Mouse (Mus musculus) adrenal gland, postnatal 36 days (tissue): ENCODE measurements around the gene R3hcc1l. TPM values are rescaled to one million over a fixed set of nuclear protein-coding genes. Genes with fewer than 3 reads are reported as not detected.

Source experiments
- DNase-seq, 2 experiments: peaks; one replicate each; pipeline ENCODE4 v3.0.0; 2021; ENCODE audit warnings: mixed read lengths in 1 of 2
- total RNA-seq, 2 experiments: library from RNA; stranded (reverse); gene quantifications; 2 replicates each; pipeline ENCODE4 v1.2.3; 2021

R3hcc1l gene
- total RNA-seq, 2 experiments from 2014 or later, result 25.8 to 32.0 TPM

DNA sequence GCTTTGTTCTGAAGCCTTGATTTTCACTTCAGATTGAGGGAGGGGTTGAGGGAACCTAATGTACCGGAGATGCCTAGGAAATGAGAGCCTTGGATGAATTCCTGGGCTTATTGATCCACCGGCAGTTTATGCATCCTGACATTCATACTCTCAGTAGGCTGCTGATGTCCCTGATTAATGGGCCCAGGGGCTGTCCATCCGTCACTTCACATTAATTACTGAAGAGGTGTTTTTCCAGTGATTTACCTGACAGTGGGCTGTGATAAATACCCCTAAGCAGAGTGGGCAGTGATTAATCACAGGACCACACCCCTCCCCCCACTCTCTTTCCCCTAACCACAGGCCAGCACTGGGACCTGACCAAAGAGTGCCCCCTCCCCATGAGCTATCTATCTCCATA lies 22.1 kb downstream of the R3hcc1l start:
- DNase-seq, result no peak

DNA sequence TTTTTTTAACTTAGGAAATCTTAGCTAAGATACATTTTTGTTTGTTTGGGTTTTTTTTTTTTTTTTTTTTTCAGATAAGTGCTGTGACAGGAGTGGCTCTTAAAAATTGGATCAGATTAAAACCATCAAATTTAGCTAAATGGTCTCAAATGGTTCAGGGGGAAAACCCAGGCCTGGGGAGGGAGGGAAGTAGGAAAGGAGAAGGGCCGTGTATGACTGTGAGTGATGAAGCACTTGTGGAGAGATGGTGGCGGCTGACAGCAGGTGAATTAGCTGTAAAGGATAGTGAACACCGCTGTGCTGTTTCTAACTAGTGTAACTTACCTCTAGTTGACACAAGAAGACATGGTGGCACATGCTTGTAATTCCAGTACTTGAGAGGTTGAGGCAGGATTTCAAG lies 40.1 kb downstream of the R3hcc1l start:
- DNase-seq, result no peak

DNA sequence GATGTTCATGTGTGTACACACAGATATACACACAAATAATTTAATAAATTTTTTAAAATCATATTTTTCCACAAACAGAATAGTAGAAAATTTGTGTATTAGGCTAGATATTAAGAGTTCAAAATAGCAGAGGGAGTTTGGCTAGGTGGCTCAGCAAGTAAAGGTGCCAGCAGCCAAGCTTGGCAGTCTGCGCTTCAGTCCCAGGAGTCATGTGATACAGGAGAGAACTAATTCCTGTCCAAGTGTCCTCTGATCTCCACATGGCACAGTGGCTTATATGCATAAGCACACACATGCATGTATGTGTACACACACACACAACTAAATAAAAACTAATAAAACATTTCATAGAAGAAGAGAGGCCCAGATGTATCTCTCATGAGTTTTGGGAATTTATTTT lies 43.4 kb downstream of the R3hcc1l start:
- DNase-seq, result peak in 1 of 2 experiments; percentile 22

DNA sequence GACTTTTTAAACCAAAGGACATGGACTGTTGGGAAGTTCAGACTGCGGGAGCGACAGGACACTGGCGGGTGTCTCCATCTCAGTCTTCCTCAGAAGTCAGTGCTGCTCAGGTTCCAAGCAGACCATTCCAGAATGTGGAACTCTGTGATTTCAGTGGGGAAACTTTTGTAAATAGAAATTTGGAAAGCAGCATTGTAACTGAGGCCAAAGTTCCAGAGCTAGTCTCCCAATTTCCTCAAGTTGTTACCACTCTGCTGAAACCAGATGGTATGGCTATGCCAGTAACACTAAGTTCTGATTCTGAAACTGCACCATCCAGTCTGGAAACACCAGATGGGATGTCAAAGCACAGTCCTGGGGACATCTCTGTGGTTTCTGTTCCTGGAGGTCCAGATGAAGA lies 44.4 kb downstream of the R3hcc1l start:
- no peak for DNase-seq

DNA sequence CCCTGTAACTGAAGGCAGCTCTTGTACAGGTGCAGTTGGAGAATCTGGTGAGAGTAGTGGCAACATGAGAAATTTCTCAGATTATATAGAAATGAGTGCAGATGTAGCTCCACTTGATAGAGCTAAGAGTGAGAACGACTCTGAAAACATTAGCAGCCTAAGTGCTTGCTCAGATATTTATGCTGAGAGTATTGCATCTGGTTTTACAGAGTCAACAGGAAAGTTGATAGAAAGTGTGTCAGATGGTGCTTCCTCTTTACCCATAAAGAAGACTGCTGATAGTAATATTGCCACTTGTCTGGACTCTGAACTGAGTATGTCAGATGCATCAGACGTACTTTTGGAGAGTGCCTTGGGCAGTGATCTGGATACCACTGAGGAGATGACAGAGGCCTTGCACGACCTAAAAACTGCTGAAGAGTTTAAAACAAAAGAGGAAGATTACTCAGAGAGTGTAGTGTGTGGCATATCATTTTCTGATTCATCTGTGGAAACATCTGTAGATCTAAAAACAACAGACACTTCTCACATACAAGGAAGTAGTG lies 45.2 kb downstream of the R3hcc1l start:
- no peak for DNase-seq

DNA sequence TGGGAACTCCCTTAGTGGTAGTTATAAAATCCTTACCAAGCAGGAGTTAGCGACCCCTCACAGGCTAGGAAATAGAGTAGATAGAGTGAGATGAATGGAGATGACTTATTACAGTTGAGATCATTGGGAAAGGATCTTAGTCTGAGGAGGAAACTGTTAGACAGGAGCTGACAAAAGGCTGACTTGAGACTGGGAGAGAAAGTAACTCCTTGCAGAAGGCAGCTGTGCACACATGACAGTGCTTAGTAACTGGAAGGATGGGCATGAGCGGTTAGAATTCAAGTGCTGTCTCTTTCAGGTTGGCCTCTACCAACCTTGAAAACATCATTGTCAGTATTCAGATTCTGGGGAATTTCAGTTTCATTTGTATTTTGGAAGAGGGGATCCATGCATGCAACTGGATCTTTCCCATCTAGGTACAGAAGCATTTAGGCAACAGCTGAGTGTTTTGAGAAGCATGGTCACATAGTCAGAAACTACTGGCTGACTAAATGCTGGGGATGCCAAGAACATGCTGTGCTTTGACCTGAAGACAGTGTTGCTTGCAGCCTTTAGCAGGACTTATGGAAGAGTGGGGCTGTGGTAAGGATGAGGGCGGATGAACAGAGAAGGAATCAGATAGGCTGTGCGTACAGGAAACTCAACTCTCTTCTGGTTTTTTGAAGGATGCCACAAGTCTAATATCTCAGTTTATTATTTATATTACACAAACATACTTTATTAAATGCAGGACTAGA lies 47.9 kb downstream of the R3hcc1l start:
- peak in 1 of 2 experiments; percentile 16 for DNase-seq

DNA sequence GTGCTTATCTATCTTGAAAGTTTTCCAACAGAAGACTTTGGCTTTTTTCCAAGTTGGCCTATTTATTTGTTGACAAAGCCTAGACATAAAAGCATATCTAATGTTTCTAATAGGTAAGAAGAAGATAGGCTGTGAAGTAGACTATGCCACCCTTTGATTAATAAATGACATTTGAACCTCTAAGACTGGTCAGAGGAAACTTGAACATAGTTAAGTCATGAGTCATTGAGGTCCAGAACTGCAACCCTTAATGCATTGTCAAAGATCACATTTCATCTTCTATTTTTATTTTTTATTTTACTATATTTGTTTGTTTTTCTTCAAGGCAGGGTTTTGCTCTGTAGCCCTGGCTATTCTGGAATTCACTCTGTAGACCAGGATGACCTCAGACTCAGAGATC lies 48.5 kb downstream of the R3hcc1l start:
- DNase-seq, result no peak

DNA sequence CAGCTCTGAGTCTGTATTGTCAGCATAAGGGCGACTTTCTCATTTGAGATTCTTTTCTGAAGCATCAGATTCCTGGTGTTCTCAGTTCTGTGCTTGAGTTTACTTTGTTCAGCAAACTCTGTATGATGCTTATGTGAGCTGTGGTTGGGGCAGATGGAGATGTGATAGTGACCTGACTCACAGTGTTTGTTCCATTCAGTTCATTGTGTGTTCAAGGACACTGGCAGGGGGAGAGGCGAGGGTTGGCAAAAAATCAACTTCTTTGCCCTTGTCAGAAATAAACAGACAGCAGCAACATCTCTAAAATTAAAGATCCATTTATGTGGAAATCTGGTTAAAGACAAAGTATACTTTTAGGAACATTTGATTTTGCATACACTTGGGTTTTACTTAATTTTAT lies 50.5 kb downstream of the R3hcc1l start:
- DNase-seq, result peak; percentile 51 to 53

DNA sequence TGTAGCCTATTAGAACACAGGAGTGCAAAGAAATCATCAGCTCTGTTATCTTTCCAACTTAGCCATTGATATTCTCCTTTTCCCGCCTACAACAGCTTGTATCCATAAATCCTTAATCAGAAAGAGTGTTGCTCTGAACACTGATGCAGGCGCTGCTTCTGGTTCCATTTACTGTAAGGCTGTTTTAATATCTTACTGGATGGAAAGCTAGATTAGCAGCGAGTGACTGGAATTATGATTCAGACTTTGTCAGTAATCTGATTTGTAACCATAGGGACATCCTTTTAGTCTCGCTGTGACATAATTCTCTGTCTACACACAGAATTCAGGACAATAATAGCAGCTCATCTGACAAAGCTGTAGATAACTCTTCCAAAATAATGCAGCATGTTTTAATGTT lies 52.7 kb downstream of the R3hcc1l start:
- no peak for DNase-seq

DNA sequence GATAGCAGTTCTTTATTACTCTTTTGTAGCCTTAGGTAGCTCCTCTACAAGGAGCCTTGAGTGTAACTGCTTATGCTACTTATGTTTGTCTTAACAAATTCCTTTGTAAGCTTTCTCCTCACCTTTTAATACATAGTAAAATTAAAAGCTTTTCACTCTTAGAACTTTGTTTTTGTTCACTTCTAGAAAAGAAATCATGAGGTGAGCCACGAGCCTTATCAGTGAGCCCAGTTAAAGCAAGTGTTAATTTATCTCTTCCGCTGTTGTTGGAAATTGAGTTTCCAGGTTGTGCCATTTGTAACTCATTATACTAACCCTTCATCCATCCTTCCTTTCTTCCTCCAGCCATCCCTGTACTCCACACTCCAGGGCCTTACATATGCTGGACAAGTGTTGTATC lies 56.8 kb downstream of the R3hcc1l start:
- no peak for DNase-seq

DNA sequence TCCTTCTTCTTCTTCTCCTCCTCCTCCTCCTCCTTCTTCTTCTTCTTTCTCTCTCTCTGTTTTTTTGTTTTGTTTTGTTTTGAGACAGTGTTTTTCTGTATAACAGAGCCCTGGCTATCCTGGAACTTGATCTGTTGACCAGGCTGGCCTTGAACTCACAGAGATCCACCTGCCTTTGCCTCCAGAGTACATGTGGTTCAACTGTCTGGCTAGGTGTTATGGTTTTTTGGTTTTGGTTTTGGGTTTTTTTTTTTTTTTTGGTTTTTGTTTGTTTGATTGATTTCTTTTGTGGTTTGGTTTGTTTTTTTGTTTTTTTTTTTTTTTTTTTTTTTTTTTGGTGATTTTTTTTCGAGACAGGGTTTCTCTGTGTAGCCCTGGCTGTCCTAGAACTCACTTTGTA lies 58.3 kb downstream of the R3hcc1l start:
- no peak for DNase-seq

DNA sequence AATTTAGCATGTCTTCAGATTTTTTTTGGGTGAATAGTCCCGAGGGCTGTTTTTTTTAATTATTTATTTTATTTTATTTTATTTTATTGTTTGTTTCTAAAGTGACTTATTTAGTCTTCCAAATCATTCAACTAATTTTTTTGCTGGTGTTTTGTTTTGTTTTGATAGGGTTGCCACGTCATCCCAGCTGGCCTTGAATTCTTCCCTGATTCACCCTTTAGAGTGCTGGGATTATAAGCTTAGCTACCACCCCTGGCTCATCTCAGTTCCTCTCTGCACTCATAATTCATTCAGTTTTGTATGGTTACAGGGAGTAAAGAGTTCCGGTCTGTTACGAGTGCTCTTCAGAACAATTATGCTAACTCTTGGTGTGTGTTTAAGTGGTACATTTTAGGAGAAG lies 60.1 kb downstream of the R3hcc1l start:
- peak; percentile 55 to 59 for DNase-seq

DNA sequence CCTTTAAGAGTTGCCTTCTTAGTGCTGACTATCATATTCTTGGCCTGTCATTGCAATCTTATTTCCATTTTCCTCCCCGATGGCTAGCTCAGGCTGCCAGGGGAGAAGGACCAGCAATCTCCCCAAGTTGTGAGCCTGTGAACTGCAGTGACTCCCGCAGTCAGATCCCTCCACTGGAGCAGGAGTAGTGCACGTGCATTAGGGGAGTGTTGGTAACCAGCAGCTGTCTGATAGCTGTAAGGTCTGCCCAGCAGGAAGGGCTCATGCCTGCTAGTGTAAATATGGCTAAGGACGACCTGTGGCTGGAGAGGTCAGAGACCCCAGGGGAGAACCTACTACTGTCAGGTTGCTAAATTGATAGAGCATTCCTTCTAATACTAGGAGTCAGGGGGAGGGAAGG lies 62.1 kb downstream of the R3hcc1l start:
- DNase-seq, result no peak

DNA sequence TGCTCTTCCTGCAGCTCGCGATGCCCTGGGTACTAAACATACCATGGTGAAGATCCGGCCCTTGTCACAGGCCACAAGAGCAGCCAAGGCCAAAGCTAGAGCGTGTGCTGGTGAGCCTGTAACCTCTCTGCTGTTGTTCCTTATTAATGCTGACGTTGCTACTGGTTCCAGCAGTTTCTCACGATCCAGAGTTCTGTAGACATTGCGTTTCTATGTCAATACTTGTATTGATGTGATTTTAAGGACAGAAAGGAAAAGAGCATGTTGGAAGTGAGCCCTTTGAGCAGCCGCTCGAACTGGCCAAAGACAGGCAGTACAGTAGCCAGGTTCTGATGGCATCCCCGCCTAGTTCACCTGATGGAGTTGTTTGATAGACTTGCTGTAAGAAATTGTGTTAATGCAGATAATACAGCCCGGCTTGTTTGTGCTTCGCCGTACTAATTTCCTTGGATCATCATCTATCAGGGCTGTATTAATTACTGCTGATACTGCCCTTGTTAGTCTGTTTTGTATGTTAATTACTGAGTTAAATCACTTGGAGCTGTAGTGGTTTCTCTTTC lies 64.3 kb downstream of the R3hcc1l start:
- no peak for DNase-seq

DNA sequence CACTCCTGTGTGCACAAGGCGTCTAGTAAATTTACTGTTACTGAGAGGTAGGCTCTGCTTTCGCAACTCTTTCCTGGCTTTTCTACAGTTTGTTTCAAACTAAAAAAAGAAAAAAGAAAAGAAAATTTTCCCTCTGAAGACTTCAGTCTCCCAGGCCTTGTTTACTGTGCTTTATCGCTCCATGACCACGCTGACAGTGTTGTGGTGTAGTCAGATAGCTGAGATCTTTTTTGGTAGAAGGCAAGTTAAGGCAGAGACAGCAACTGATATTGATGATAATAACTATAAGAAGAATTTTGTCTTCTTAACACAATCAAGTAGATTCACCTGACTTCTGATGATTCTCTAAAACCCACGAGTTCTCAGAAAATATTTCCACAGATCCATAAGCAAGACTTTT lies 65.1 kb downstream of the R3hcc1l start:
- no peak for DNase-seq

DNA sequence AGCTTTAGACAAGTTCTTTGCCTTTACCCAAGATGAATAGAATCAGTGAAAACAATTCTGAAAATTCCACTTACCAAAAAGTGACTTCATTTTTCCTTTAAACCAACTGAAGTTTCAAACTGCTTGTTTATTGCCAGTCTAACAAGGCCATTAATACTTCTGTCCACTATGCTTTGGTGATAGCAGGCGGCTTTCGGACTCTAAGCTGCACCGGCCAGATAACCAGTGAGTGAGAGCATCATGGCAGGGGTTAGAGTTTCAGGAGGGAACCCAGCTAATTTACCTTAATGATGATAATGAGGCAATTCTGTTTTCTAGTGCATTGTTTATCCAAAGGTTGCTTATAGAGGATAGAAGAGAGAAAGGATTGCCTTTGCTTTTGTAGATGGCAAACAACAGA lies 65.6 kb downstream of the R3hcc1l start:
- DNase-seq, result no peak

DNA sequence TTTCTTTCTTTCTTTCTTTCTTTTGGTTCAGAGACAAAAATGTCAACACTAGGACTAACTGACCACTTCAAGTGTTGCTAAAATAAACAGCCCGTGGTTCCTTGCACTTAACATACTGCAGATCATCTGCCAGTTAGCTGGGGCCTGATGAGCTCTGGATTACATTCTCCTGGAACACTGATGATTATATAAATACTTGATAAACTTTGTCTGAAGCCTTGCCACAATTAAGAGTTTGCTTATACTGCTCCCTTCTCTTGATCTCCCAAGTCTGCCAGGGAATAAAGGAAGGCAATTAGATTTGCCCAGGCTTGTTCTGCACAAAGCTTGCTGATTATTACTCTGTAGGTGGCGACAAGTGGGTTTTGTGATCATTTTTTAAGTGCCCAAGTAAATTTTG lies 69.1 kb downstream of the R3hcc1l start:
- DNase-seq, result no peak

DNA sequence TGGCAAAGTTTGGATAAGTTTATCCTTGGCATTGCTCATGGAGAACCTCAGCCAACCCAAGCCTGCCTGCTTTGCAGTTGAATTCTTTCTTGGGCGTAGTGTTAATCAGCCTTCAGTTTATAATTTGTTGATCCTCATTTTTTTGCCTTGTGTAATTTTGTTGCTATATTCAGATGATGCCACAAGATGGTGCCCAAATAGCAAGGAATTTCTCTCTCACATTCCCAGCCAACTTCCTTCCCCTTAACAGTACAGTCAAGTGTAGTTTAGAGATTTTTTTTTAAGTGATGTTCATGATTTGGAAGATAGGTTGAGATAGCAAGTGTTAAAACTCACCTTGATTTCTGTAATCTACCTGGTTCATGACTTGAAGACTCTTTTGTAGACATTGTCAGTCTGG lies 70.7 kb downstream of the R3hcc1l start:
- no peak for DNase-seq

DNA sequence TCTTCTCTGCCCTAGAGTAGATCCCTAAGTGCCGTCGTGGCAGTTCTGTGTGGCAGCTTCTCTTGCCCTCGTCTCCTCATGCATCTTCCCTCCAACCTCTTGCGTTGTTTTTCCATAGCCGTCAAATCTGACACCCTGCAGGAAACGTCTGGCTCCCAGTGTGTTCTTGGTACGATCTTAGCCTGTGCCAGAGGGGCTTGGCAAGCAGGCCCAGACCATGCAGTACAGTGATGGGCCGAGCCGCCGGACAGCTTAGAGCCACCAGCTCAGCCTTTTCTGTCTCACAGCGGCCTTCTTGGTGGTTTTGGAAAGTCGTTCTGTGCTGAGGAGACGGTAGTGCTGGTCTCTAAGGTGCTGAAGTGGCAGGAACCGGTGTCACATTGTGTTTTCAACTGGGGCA lies 73.0 kb downstream of the R3hcc1l start:
- DNase-seq, result no peak

DNA sequence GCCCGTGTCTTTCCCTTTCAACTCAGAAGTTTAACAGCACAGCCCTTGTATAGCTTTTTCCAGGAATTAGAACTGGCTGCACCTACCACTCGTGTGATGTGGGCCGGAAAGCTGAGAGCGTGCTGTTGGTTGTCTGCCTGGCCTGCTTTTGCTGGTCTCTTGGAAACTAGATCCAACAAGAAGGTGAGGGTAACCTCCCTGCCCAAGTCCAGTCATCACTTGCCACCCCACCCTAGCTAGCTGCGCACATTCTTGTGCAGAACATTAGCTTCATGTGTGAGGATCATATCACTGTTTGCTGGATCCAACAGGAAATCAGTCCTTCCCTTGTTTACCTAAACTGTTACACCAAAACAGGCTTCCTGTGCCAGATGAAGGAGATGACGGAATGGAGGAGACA lies 74.9 kb downstream of the R3hcc1l start:
- DNase-seq, result no peak

DNA sequence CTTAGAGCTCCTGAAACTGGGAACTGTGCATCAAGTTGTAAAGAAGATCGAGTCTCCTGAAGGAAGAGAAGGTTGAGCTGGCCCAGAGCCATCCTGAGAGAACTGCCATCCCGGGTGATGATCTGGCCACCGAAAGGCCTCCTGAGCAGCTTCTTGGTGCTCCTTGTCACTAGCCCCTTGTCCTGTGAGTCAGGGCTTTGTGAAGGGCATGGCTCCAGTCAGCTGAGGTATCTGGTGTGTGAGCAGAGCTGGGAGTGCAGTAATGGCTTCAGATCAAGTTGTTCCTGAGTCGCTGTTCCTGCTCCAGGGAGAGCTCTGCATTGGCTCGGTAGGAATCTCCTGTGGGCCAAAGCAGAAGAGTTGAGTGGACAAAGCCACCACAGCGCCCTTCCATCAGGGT lies 76.5 kb downstream of the R3hcc1l start:
- no peak for DNase-seq

DNA sequence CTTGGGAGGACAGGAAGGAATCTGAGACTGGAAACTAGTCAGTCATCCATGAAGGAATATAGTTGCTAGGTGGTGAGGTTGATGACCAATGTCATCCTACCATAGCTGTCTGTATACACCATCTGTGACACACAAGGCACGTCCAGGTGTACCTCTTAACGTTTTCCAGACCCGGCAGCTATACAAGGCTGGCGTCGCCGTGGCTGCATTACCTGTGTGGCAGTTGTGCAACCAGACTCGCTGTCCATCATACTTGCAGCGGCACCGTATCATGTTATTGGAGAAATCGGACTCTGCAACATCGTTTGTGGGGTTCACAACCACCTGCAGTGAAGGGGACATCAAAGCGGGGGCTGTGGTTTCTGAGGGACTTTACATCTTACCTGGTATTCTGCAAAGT lies 78.7 kb downstream of the R3hcc1l start:
- DNase-seq, result no peak

DNA sequence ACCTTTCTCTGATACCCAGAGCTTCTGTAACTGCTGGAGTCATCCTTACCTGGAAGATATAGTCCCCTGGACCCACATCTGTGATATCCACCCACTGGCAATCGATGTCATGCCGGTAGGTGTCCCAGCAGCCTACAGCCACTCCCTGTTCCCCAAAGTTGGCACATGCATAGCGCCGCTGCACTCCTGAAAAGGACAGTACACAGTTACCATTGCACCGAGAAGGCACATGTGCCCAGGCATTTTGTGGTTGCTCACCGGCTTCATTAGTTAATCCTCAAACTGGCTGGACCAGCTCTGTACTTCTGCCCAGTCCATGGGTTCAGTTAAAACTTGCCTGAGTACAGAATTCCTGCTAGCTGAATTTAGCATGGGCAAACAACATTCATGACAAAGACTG lies 79.3 kb downstream of the R3hcc1l start:
- DNase-seq, result no peak

DNA sequence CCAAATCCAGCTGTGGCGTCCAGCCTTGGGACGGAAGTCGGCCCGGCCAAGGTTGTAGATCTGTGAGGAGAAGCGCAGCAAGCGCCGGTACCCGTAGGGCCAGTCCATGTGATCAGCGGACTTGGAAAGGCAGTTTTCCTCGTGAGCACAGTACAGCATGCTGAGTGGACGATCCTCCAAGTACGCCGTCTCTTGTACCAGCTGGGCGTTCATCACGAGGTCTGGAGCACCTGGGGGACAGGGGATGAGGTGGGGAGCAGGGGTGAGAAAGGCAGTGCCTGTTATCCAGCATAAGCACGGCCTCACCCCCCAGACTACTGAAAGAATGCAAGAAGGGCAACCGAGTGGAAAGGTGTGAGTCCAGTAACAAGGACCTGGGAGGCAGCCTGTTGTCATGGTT lies 81.3 kb downstream of the R3hcc1l start:
- no peak for DNase-seq
